Mouse (Mus musculus) liver, postnatal 0 days (tissue): ENCODE data around the gene Filip1l. TPM values are rescaled to one million over a fixed set of nuclear protein-coding genes. Genes with fewer than 3 reads are reported as not detected.

Experiments used
- ATAC-seq: fragments of 200-750 bp; cut with Nextera tagmentation; 2 replicates; pipeline ENCODE4 v1.8.0; 2017; ENCODE audit warnings: mild to moderate bottlenecking, moderate library complexity
- DNase-seq: peaks from one replicate; pipeline ENCODE4 v3.0.0-alpha.2; 2016
- H3K27ac ChIP-seq: fragments of 300-500 bp; sonication (generic); 2 replicates; pipeline ENCODE4 v1.5.1; 2014; ENCODE audit warnings: antibody characterized with exemption, moderate library complexity, mild to moderate bottlenecking, low read depth
- H3K27me3 ChIP-seq: fragments of 300-500 bp; sonication (generic); 2 replicates; pipeline ENCODE4 v1.6.1; 2014; ENCODE audit warnings: low read length, control low read depth, mixed read lengths; ENCODE audit not compliant: insufficient read depth
- H3K36me3 ChIP-seq: fragments of 300-500 bp; sonication (generic); replicated peaks from 2 replicates; pipeline ENCODE4 v1.6.1; 2014; ENCODE audit warnings: mild to moderate bottlenecking, control low read depth, low read length, moderate library complexity, mixed read lengths; ENCODE audit not compliant: insufficient read depth
- H3K4me1 ChIP-seq: fragments of 300-500 bp; sonication (generic); 2 replicates; pipeline ENCODE4 v1.6.1; 2014; ENCODE audit warnings: antibody characterized with exemption, mild to moderate bottlenecking, control low read depth; ENCODE audit not compliant: insufficient read depth
- H3K4me2 ChIP-seq: fragments of 300-500 bp; sonication (generic); 2 replicates; pipeline ENCODE4 v1.6.1; 2014; ENCODE audit warnings: low read depth, mild to moderate bottlenecking, low read length, moderate library complexity, mixed read lengths
- H3K4me3 ChIP-seq: fragments of 300-500 bp; sonication (generic); 2 replicates; pipeline ENCODE4 v1.5.1; 2014; ENCODE audit warnings: low read depth, low read length
- H3K9ac ChIP-seq: fragments of 300-500 bp; sonication (generic); replicated peaks from 2 replicates; pipeline ENCODE4 v1.6.1; 2014; ENCODE audit warnings: mild to moderate bottlenecking, moderate library complexity
- H3K9me3 ChIP-seq: fragments of 300-500 bp; sonication (generic); 2 replicates; pipeline ENCODE4 v1.6.1; 2016; ENCODE audit warnings: mild to moderate bottlenecking, control low read depth, low read length, mixed read lengths
- CTCF ChIP-seq: sonication (generic); IDR thresholded peaks from 2 replicates; pipeline ENCODE4 v1.5.1; 2016; ENCODE audit warnings: antibody characterized with exemption, low read depth
- EP300 ChIP-seq: IDR thresholded peaks from 2 replicates; pipeline ENCODE4 v1.6.1; 2016; ENCODE audit warnings: antibody characterized with exemption, low read depth, mild to moderate bottlenecking
- WGBS: fragments of 180-500 bp; shearing (Covaris S2); extraction: QIAGEN DNeasy Blood & Tissue Kit; methylation state at CpG from one replicate; pipeline ENCODE4 v1.1.7; 2014; ENCODE audit not compliant: insufficient replicate concordance; 5-methylcytosine and 5-hydroxymethylcytosine counted together
- polyA plus RNA-seq: library from polyadenylated mRNA; unstranded; fragments of >200 nt; fragmentation: Nextera tagmentation; extraction: Ambion mirVana; gene quantifications from 2 replicates; pipeline ENCODE4 v1.2.1, GENCODE M21; 2015

The Filip1l gene
- polyA plus RNA-seq, 1 experiment from 2014 or later, result 6.2 TPM

DNA sequence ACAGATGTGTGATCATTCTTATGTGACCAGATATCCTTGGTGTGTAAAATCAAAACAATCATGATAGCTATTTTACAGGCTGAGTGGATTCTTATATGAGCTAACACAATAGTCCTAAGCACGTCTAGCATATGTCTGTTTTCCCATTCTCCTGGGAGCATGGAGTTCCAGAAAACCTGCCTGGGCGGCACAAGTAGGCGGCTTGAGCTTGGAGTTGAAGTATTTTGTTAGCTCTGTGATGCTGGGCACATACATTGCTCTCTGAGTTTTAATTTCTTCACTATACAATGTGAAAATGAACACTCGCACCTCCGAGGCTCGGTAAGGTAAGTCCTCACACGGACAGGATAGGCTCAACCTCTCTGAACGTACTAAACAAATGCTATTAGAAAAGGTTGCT lies 137.8 kb downstream of the Filip1l start:
- DNase-seq, result no peak
- no peaks in the 10 kb centered on the region for H3K36me3 ChIP-seq
- no peak overlapping the region for H3K9ac ChIP-seq
- H3K4me1 ChIP-seq, result no peaks in the 10 kb centered on the region
- no peak overlapping the region for H3K4me3 ChIP-seq
- no peak for TF ChIP-seq EP300
- no peak for TF ChIP-seq CTCF
- ATAC-seq, result no peak
- H3K27me3 ChIP-seq, result no peaks in the 10 kb centered on the region
- no peak overlapping the region for H3K27ac ChIP-seq
- H3K9me3 ChIP-seq, result no peaks in the 10 kb centered on the region
- no peak overlapping the region for H3K4me2 ChIP-seq
- WGBS, result 90% methylated on average over 8 of the region's 8 CpGs

GRCm38 (mm10) chr16:57491853-57492252 lies 139.0 kb downstream of the Filip1l start:
- Histone ChIP-seq H3K9me3 (no peaks in the 10 kb centered on the region), H3K36me3 (no peaks in the 10 kb centered on the region), H3K4me1 (no peaks in the 10 kb centered on the region), H3K4me2 (no peak overlapping the region), H3K27ac (no peak overlapping the region), H3K9ac (no peak overlapping the region), H3K27me3 (no peaks in the 10 kb centered on the region), H3K4me3 (no peak overlapping the region)
- WGBS, result 85% methylated on average over 4 of the region's 4 CpGs
- TF ChIP-seq EP300 (no peak), CTCF (no peak)
- DNase-seq (no peak), ATAC-seq (no peak)

DNA sequence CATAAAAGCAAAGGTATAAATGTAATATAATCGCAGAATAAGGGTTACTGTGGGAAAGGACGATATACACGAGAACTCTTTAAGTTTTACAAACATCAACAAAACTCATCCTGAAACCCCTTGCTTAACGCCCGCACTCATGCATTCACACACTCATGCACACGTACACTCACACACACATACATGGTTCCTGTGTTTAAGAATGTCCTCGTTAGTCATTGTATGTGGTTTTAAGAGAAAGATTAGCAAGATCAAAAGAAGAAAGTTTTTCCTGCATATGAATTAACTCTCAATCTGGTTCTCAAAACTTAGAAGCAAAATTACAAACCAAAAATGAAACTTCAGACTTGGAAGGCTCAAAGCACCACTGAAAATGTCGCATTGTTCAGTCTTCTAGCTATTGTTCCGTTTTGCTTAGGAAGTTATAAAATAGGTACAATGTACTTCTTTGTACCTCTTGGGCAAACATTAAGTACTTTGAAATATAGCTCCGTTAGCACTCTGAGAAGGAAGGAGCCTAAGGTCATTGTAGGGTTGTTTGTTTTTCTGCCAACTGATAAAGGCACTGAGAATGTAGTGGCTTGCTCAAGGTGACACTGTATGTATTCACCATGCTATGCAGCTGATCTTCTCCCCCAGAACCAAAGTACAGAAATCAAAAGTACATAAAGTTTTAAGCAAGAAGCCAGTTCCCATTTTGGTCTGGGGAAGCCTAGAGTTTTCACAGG lies 142.7 kb downstream of the Filip1l start:
- ATAC-seq, result no peak
- H3K27ac ChIP-seq, result no peak overlapping the region
- no peaks in the 10 kb centered on the region for H3K36me3 ChIP-seq
- H3K27me3 ChIP-seq, result no peaks in the 10 kb centered on the region
- 68% methylated on average over 10 of the region's 10 CpGs for WGBS
- H3K9ac ChIP-seq, result no peak overlapping the region
- DNase-seq, result no peak
- H3K9me3 ChIP-seq, result no peaks in the 10 kb centered on the region
- H3K4me2 ChIP-seq, result no peak overlapping the region
- H3K4me3 ChIP-seq, result no peak overlapping the region
- no peak for TF ChIP-seq CTCF
- no peak for TF ChIP-seq EP300
- H3K4me1 ChIP-seq, result no peaks in the 10 kb centered on the region

DNA sequence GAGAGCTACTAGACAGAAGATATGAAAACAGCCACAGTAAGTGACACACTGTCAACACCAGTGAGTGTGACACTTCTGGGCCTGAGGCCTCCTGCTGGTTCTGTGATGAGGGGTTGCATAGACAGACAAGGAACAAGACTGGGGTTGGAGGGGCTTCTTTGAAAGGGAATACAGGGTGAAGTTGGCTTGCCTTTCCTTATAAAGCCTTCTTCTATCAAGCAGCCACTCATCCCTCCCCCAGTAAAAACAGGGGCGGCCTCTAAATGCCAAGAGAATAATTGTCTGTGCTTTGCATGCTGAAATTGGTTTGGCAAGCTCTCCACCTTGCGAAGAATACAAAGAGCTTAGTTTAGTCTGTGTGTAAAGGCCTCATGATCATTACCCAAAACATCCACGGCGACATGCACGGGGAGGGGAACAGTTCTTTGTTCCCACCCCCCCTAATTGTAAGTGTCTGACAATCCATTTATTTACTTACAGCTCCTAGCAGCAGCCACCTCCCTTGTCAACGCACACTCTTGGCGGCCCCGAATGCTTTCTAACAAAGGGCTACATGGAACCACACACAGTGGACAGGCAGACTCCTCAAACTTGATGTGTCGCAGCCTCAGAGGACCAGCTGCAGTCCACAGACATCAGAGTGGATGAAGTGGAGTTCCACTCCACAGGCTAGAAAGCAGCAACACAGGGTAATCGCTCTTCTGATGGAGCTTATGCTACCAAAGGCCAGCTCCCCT lies 143.7 kb downstream of the Filip1l start:
- DNase-seq (no peak), ATAC-seq (no peak)
- no peak for TF ChIP-seq EP300
- TF ChIP-seq CTCF, result no peak
- H3K9me3 ChIP-seq, result no peaks in the 10 kb centered on the region
- H3K4me1 ChIP-seq, result no peaks in the 10 kb centered on the region
- no peak overlapping the region for H3K9ac ChIP-seq
- H3K4me3 ChIP-seq, result no peak overlapping the region
- H3K36me3 ChIP-seq, result no peaks in the 10 kb centered on the region
- H3K27me3 ChIP-seq, result no peaks in the 10 kb centered on the region
- H3K4me2 ChIP-seq, result no peak overlapping the region
- 84% methylated on average over 10 of the region's 10 CpGs for WGBS
- no peak overlapping the region for H3K27ac ChIP-seq

DNA sequence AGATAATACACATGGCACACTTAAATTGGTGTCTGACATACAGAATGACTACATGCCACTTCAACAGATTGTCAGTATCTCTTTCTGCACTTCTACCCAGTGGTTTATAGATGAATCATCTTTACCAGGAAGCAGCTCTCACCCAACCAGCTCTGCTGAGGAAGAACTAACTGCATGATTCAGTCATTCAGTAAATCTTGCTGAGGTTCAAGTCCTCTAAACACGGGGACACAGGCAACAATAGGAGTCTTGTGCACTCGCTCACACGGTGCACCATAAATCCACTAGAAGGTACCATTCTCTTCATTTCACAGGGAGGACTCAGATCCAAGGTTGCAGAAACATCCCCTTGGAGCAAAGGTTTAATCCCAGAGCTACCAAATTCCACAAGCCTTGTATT lies 148.0 kb downstream of the Filip1l start:
- no peaks in the 10 kb centered on the region for H3K27me3 ChIP-seq
- H3K4me2 ChIP-seq, result no peak overlapping the region
- ATAC-seq (peak; percentile 12; the same call in 1 of the 2 replicates), DNase-seq (no peak)
- H3K27ac ChIP-seq, result no peak overlapping the region
- H3K4me1 ChIP-seq, result no peaks in the 10 kb centered on the region
- H3K4me3 ChIP-seq, result no peak overlapping the region
- no peaks in the 10 kb centered on the region for H3K9me3 ChIP-seq
- H3K9ac ChIP-seq, result no peak overlapping the region
- WGBS, result 49% methylated on average over 3 of the region's 3 CpGs
- no peaks in the 10 kb centered on the region for H3K36me3 ChIP-seq
- no peak for TF ChIP-seq CTCF
- no peak for TF ChIP-seq EP300

- Histone ChIP-seq H3K27me3 (no peaks in the 10 kb centered on the region), H3K9ac (no peak overlapping the region), H3K36me3 (no peaks in the 10 kb centered on the region), H3K4me3 (no peak overlapping the region), H3K27ac (no peak overlapping the region), H3K9me3 (no peaks in the 10 kb centered on the region), H3K4me2 (no peak overlapping the region), H3K4me1 (no peaks in the 10 kb centered on the region)
- TF ChIP-seq CTCF (no peak), EP300 (no peak)
- ATAC-seq (peak; percentile 33), DNase-seq (no peak)
- 45% methylated on average over 2 of the region's 2 CpGs for WGBS
These were observed 149.3 kb downstream of the Filip1l start for GRCm38 (mm10) chr16:57502230-57502629.
